Mouse (Mus musculus) intestine, embryonic 14.5 days (tissue): Measurements from ENCODE around the gene Fam214a. TPM values are rescaled to one million over a fixed set of nuclear protein-coding genes. Genes with fewer than 3 reads are reported as not detected.
"Not testable (repeated sequence)": the region's sequence is repeated elsewhere in the genome, so short reads cannot be mapped to it uniquely, and the experiment has no call there.

Experiments used
- ATAC-seq: fragments of 200-750 bp; cut with Nextera tagmentation; replicated peaks from 2 replicates; pipeline ENCODE4 v1.8.0; 2017; ENCODE audit warnings: low read depth, moderate number of reproducible peaks, moderate TSS enrichment, moderate library complexity; ENCODE audit not compliant: low FRiP score, low TSS enrichment
- DNase-seq: peaks from one replicate; pipeline ENCODE4 v3.0.0-alpha.2; 2018; ENCODE audit warnings: low spot score
- H3K27ac ChIP-seq: fragments of 300-500 bp; sonication (generic); 2 replicates; pipeline ENCODE4 v1.5.1; 2014; ENCODE audit warnings: low read depth, mild to moderate bottlenecking, control low read depth
- H3K27me3 ChIP-seq: fragments of 300-500 bp; sonication (generic); replicated peaks from 2 replicates; pipeline ENCODE4 v1.6.1; 2014; ENCODE audit warnings: low read length, control low read depth; ENCODE audit not compliant: control insufficient read depth, insufficient read depth
- H3K36me3 ChIP-seq: fragments of 300-500 bp; sonication (generic); 2 replicates; pipeline ENCODE4 v1.6.1; 2014; ENCODE audit warnings: low read length, control low read depth; ENCODE audit not compliant: control insufficient read depth, insufficient read depth
- H3K4me1 ChIP-seq: fragments of 300-500 bp; sonication (generic); replicated peaks from 2 replicates; pipeline ENCODE4 v1.6.1; 2014; ENCODE audit warnings: low read length, control low read depth, mixed read lengths; ENCODE audit not compliant: control insufficient read depth, insufficient read depth
- H3K4me2 ChIP-seq: fragments of 300-500 bp; sonication (generic); 2 replicates; pipeline ENCODE4 v1.6.1; 2014; ENCODE audit warnings: low read length
- H3K4me3 ChIP-seq: fragments of 300-500 bp; sonication (generic); 2 replicates; pipeline ENCODE4 v1.5.1; 2014; ENCODE audit warnings: low read depth, low read length, control low read depth, mixed read lengths
- H3K9ac ChIP-seq: fragments of 300-500 bp; sonication (generic); 2 replicates; pipeline ENCODE4 v1.6.1; 2014; ENCODE audit warnings: mild to moderate bottlenecking, low read length
- H3K9me3 ChIP-seq: fragments of 300-500 bp; sonication (generic); 2 replicates; pipeline ENCODE4 v1.6.1; 2016; ENCODE audit warnings: low read length, control low read depth; ENCODE audit not compliant: control insufficient read depth
- WGBS: fragments of 180-500 bp; shearing (Covaris S2); extraction: QIAGEN DNeasy Blood & Tissue Kit; methylation state at CpG from one replicate; pipeline ENCODE4 v1.1.7; 2014; 5-methylcytosine and 5-hydroxymethylcytosine counted together
- polyA plus RNA-seq: library from polyadenylated mRNA; unstranded; fragments of >200 nt; fragmentation: Nextera tagmentation; extraction: Ambion mirVana; gene quantifications from 2 replicates; pipeline ENCODE4 v1.2.1, GENCODE M21; 2014

The Fam214a gene
- polyA plus RNA-seq, 1 experiment from 2014 or later, result 8.9 TPM

- 86% methylated on average over 1 of the region's 1 CpGs for WGBS
- no peak overlapping the region for H3K27ac ChIP-seq
- no peak overlapping the region for H3K9ac ChIP-seq
- H3K4me2 ChIP-seq, result no peak overlapping the region
- peaks cover 13% of the 10 kb centered on the region for H3K4me1 ChIP-seq
- no peak overlapping the region for H3K4me3 ChIP-seq
- DNase-seq (no peak), ATAC-seq (no peak)
- no peaks in the 10 kb centered on the region for H3K36me3 ChIP-seq
- H3K27me3 ChIP-seq, result no peaks in the 10 kb centered on the region
- no peaks in the 10 kb centered on the region for H3K9me3 ChIP-seq
Observed at GRCm38 (mm10) chr9:74979866-74980265, 27.2 kb downstream of the Fam214a start.

GRCm38 (mm10) chr9:74981663-74982111 is 29.0 kb downstream of the Fam214a start:
- no peak for ATAC-seq

GRCm38 (mm10) chr9:74982193-74982592 is 29.5 kb downstream of the Fam214a start:
- Histone ChIP-seq H3K36me3 (no peaks in the 10 kb centered on the region), H3K27ac (no peak overlapping the region), H3K4me2 (no peak overlapping the region), H3K4me1 (no peaks in the 10 kb centered on the region), H3K27me3 (no peaks in the 10 kb centered on the region), H3K9ac (no peak overlapping the region), H3K9me3 (no peaks in the 10 kb centered on the region), H3K4me3 (no peak overlapping the region)
- ATAC-seq, result no peak
- no peak for DNase-seq
- 84% methylated on average over 8 of the region's 8 CpGs for WGBS

More at GRCm38 (mm10) chr9:74981663-74982111, 29.0 kb downstream of the Fam214a start:
- Histone ChIP-seq H3K9ac (no peak overlapping the region), H3K27me3 (no peaks in the 10 kb centered on the region), H3K9me3 (no peaks in the 10 kb centered on the region), H3K36me3 (no peaks in the 10 kb centered on the region), H3K4me2 (no peak overlapping the region), H3K4me1 (peaks cover 1% of the 10 kb centered on the region), H3K27ac (no peak overlapping the region), H3K4me3 (no peak overlapping the region)
- WGBS, result 70% methylated on average over 3 of the region's 3 CpGs
- DNase-seq, result no peak

GRCm38 (mm10) chr9:74982722-74983121 is 30.0 kb downstream of the Fam214a start:
- not testable (repeated sequence) for DNase-seq, ATAC-seq, H3K36me3 ChIP-seq, H3K4me1 ChIP-seq, H3K9ac ChIP-seq, H3K4me2 ChIP-seq, H3K27ac ChIP-seq, H3K4me3 ChIP-seq, H3K9me3 ChIP-seq, H3K27me3 ChIP-seq
- 77% methylated on average over 1 of the region's 1 CpGs for WGBS

- ATAC-seq (no peak), DNase-seq (no peak)
- H3K27ac ChIP-seq, result no peak overlapping the region
- no peak overlapping the region for H3K4me2 ChIP-seq
- H3K9ac ChIP-seq, result no peak overlapping the region
- no peaks in the 10 kb centered on the region for H3K4me1 ChIP-seq
- H3K27me3 ChIP-seq, result no peaks in the 10 kb centered on the region
- H3K4me3 ChIP-seq, result no peak overlapping the region
- H3K36me3 ChIP-seq, result no peaks in the 10 kb centered on the region
- WGBS, result 90% methylated on average over 14 of the region's 14 CpGs
- H3K9me3 ChIP-seq, result no peaks in the 10 kb centered on the region
Observed at GRCm38 (mm10) chr9:74985173-74985715, 32.6 kb downstream of the Fam214a start.

GRCm38 (mm10) chr9:74985770-74986169 is 33.1 kb downstream of the Fam214a start:
- Histone ChIP-seq H3K4me2 (no peak overlapping the region), H3K9ac (no peak overlapping the region), H3K9me3 (no peaks in the 10 kb centered on the region), H3K27ac (no peak overlapping the region), H3K36me3 (no peaks in the 10 kb centered on the region), H3K4me1 (no peaks in the 10 kb centered on the region), H3K27me3 (no peaks in the 10 kb centered on the region), H3K4me3 (no peak overlapping the region)
- ATAC-seq (no peak), DNase-seq (no peak)
- WGBS, result 71% methylated on average over 2 of the region's 2 CpGs

GRCm38 (mm10) chr9:74988893-74989460 is 36.3 kb downstream of the Fam214a start:
- H3K4me2 ChIP-seq, result no peak overlapping the region
- no peak overlapping the region for H3K27ac ChIP-seq
- ATAC-seq, result no peak
- WGBS, result 93% methylated on average over 7 of the region's 7 CpGs
- no peak for DNase-seq
- no peaks in the 10 kb centered on the region for H3K9me3 ChIP-seq
- H3K4me1 ChIP-seq, result no peaks in the 10 kb centered on the region
- H3K9ac ChIP-seq, result no peak overlapping the region
- no peaks in the 10 kb centered on the region for H3K36me3 ChIP-seq
- H3K27me3 ChIP-seq, result no peaks in the 10 kb centered on the region
- H3K4me3 ChIP-seq, result no peak overlapping the region

- Histone ChIP-seq H3K4me2 (no peak overlapping the region), H3K9me3 (no peaks in the 10 kb centered on the region), H3K27ac (no peak overlapping the region), H3K4me1 (no peaks in the 10 kb centered on the region; the same call in 1 of the 2 replicates), H3K9ac (no peak overlapping the region), H3K36me3 (no peaks in the 10 kb centered on the region), H3K4me3 (no peak overlapping the region), H3K27me3 (no peaks in the 10 kb centered on the region)
- DNase-seq (no peak), ATAC-seq (no peak)
- WGBS, result 78% methylated on average over 2 of the region's 2 CpGs
Observed at GRCm38 (mm10) chr9:74989990-74990389, 37.3 kb downstream of the Fam214a start.
